Mouse (Mus musculus) ES-CJ7 (cell line): ENCODE measurements at regions not wholly inside any gene's neighbourhood (a gene's known extent, or its start where the extent isn't known, plus 50 kb on each side); places are given as distances from the start of the nearest gene placed in this dataset.

Source experiments
- DNase-seq: peaks from one replicate; pipeline ENCODE4 v3.0.0; 2011; ENCODE audit warnings: low read depth, low spot score

DNA sequence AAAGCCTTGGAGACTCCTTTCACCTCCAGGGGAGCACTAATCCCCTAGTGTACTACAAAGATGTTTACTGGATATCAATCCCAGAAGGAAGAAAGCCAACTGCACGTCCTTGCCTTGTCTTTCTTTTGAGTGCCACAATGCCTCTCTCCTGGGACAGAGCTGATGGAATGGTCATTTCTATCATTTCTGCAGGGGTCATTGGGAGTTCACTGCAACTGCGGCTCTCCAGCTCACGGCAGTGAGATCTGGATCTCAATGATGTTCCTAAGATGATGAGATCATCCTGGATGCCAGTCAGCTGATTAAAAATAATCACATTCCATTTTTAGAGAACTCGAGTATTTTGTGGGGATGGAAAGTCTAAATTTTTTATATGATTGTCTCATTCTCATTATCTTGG lies 341.1 kb downstream of the Lpin1 start:
- no peak for DNase-seq

DNA sequence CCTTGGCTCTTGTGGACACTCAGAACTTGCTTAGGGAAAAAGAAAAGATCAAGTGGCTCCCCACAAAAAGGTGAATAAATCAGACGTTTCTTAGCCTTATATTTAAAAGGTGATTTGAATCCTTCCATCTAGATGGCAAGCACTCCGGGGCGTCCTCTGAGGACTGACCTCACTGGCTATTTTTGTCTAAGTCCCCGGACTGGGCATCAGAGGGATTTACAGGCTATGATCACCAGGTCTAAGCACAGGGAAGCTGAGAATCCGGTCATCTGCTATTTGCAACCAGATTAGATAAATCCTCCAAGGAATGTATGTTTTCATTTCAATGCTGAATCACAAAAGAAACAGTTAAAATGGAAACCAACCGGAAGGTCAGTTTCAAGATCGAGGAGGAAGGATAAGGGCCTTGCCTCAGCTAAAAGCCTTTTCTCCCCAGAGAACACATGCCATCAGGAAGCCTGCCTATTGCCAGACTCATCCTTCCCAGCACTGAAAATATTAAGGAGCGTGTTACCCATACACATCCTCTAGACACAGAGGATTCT lies 342.1 kb downstream of the Lpin1 start:
- DNase-seq, result no peak

- DNase-seq, result no peak
Observed at GRCm38 (mm10) chr12:16261465-16261864, 349.3 kb downstream of the Lpin1 start.

DNA sequence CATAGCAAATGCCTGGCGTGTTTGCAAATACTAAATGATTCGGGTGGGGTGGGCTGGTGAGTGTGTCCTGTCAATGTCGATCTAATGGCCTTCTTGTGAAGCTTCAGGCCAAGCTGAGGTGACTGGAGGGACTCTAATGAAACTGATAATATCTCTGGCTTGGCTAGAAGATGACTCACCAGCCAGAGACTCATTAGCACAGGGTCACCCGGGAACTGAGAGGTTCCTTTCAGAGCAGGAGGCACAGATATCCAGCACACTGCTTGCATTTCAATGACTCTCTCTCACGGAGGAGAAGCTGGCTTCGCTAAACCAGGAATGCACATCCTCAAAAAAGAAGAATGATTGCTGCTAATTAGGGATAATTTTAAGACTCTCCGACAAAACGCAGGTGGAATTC lies 349.8 kb downstream of the Lpin1 start:
- no peak for DNase-seq

- no peak for DNase-seq
Observed at GRCm38 (mm10) chr12:16260501-16260900, 350.3 kb downstream of the Lpin1 start.

GRCm38 (mm10) chr12:16250621-16251020 lies 360.1 kb downstream of the Lpin1 start:
- DNase-seq, result no peak

DNA sequence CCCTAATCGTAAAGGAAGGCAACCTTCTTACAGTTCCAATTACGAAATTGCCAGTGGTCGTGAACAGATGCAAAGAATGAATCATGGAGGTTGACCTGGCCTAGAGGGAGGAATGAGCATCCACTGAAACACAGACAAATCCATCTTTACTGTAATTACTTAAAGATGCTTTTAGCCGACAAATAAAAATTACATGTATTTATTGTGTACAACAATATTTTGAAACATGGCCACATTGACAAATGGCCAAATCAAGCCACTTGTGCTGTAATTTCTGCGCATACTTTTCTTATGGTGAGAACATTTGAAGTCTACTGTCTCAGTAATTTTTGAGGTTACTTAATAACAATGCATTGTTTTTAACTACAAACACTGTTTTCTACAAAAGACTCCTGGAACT lies 360.7 kb downstream of the Lpin1 start:
- DNase-seq, result no peak

DNA sequence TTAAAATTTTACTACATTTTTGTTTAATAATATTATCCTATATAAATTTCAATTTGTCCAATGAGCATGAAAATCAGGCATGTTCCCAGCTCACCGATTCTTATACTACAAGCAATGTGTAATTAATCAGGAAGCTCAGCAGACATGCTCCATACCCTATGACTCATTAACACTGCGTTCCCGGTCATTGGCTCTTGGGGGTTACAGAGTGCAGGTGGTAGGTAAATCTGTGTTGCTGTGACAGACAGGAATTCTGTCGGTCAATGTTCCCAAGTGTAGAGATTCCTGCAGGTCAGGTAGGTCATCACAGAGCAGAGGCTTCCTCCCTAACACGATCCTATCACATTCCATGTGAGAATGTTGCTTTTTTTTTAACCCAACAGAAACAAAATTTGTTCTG lies 371.0 kb downstream of the Lpin1 start:
- DNase-seq, result no peak

GRCm38 (mm10) chr12:16237498-16237897 lies 373.3 kb downstream of the Lpin1 start:
- no peak for DNase-seq

DNA sequence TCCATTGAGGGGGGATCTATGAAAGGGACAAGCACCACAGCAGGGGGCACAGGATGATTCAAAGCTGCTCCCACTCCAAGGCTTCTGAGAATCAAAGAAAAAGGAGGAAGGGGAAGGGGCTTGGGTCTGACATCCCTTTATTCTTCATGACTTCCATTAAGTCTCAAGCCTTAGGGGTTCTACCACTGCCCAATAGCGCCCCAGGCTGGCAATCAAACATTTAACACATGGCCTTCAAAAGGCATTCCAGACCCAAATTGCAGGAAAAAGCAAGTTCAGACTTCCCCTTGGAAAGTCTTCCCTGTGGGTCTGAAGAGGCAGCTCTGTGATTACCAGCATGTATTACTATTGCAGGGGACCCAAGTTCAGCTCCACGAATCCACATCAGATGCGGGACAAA lies 377.2 kb downstream of the Lpin1 start:
- DNase-seq, result no peak

GRCm38 (mm10) chr12:16232828-16233227 lies 377.9 kb downstream of the Lpin1 start:
- DNase-seq, result no peak

DNA sequence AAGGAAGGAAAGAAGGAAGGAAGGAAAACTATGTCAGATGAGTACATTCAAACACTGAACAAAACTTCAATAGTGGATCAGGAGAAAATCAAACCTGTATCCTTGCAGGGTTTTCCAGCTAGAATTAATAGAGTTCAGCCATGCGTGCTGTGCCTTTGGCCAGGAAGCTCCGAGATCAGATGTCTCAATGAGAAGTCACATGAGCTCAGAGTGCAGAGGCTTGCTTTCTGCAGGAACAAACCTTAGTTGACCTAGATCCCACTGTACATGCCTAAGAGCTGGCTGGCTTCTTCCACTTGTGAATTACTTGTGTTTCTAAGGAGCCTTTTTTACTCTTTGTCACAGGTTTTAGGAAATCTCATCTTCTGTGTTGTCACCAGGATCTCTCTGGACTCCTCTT lies 378.7 kb downstream of the Lpin1 start:
- DNase-seq, result no peak

DNA sequence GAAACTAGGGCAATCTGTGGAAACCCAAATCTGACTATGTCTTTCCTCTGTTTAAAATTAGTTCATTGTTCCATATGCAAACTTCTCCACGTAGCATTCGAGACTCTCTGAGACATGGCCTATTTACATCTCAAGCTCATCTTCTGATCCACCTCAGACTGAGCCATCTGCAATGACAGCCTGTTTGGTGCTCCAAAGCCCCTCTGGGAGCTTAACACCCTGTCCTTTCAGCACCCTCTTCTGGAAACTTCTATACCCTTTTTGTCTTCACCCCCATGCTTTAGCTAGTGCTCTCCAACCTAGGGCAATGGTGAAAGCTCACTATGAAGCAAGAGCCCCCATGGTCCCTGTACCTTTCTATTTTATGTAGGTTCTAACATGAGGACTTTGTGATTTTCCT lies 379.7 kb downstream of the Lpin1 start:
- no peak for DNase-seq

DNA sequence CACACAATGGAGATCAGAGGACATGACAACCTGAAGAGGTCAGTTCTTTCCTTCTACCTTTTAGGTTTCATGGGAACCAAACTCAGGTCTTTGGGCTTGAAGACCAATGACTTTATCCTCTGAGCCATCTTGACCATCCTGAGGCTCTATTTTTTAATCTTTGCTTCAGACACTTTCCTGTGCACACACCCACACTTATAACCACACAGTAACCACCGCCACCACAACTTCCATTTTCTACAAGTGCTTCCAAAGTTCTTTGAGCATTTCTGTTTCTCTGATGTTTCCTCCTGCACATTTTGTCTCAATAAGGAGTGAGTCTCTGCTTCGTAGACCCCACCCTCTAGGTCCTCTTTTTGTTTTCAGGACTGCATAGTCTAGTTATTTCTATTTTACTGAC lies 385.3 kb downstream of the Lpin1 start:
- no peak for DNase-seq

DNA sequence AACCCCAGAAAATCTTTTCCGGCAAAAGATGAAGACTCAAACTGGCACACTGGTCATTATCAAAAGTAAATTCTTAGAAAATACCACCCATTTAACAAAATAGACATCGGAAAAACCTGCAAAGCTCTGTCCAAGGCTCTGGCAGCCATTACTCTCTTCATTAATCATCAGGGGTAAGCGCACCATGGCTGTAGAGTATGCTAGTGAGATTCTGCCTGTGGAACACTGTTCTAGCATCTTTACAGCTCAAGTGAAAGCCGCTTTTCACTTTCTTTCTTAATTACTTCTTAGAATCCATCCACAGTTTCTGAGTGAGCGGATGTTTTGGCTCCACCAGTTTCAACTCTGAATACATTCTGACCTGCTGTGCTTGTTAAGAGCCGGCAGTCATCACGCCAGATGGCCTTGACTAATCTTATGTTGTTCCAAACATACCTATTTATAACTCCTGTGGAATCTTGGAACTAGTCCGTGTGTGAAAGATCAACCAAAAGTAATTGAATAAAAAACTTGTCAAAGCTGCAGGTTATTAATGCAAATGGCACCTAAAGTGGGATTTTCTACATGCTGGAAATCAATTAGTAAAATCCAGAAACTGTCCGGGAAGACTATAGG lies 387.8 kb downstream of the Lpin1 start:
- DNase-seq, result no peak

DNA sequence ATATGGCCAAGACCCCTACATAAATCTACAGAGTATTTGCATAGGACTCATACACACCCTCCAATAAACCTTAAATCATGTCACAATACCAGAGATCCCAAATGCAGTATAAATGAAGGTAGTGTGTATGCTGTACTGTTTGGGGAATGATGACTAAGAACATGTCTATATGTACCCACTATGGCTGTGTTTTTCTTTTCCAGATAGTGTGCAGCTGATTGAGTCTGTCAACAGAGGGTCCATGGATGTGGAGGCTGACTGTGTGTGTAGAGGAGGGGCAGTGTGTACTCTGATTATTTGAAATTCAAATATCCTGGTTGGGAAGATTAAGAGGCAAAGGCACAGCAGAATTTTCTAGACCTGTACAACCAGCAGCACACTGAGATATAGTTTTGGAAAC lies 388.6 kb downstream of the Lpin1 start:
- no peak for DNase-seq

DNA sequence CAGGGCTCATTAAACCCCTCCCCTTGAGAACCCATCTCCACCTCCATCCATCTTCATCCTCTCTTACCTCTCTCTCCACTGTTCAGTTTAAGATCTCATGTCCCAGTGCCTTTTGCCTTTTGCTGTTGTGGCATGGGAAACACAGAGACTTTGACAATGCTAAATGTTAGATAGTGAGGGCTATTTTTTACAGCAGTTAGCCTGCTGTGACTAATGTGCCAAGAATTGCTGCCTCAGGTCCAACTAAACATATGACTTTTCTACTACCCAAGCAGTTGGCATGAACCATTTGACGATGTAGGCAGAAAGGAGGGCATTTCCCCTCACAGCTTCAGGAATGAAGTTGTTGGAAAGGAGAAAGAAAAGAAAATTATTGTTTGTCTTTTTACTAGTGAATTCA lies 389.6 kb downstream of the Lpin1 start:
- DNase-seq, result no peak

DNA sequence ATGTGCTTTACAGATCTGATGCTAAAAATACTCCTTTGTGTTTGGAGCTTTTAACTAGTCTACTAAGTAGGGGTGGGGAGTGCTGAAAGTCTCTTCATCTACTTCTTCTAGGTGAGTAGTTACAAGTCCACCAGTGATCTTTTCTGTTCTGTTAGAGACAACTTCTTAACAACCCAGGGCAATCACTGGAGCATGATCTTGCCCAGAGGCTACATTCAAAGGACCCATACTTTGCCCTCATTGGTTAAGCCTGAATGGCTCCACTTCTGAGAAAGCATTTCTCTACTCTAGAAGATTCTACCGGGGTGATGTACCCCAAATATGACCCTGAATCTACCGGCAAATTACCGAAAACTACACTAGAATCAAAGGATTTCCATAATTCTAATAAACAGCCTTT lies 390.2 kb downstream of the Lpin1 start:
- no peak for DNase-seq

GRCm38 (mm10) chr12:16218906-16219305 lies 391.9 kb downstream of the Lpin1 start:
- DNase-seq, result no peak

DNA sequence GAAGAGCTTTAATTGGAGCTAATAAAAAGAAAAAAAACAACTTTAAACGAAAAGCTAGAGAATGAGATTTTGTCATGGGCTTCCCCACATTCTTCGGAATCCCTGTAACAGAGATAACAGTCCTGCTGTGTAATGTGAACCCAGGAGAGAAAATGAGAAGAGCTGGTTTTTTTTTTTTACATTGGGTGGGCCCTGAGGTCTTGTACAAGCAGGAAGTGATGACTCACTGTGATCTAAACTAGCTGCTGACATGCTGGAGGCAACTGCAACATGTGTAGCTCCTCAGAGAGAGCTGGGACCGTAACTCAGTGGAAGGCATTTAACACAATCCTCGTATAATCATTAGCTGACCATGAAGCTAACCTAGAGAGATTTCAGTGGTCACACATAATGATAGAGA lies 393.8 kb upstream of the Trib2 start:
- no peak for DNase-seq

DNA sequence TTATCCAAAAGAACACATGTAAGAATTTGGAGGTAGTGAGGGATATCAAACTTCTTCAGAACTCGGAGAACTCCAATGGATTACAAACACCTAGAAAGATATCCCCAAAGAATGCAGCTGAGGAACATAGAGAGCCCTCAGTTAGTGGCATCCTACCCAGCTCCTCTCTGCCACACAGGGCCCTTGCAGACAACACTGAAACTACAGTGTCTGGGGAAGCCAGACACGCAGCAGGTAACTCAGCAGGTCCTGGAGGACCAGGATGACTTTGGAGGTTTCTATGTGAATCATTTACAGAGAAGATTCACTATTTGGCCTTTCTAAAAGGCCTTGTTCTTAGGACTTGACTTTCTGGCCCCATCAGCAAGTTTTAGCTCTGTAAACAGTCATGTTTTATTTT lies 393.4 kb upstream of the Trib2 start:
- DNase-seq, result no peak

GRCm38 (mm10) chr12:16204941-16205340 lies 388.2 kb upstream of the Trib2 start:
- no peak for DNase-seq

DNA sequence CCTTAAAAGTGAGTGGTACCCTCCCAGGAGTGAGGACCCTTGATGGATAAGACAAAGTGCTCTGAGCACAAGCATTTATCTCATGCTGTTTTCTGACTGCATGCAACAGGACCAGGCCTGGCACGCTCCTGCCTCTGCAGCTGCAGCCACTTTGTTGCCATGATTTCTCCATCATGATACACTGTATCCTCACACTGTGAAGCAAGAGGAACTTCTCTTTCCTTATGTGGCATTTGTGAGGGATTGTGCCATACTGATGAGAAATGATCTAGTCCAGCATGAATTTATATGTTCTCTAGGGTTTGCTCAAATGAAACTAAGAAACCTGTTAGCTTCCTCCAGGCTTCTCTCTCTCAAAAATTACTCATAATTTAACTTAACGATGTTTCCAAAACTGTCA lies 380.2 kb upstream of the Trib2 start:
- no peak for DNase-seq

DNA sequence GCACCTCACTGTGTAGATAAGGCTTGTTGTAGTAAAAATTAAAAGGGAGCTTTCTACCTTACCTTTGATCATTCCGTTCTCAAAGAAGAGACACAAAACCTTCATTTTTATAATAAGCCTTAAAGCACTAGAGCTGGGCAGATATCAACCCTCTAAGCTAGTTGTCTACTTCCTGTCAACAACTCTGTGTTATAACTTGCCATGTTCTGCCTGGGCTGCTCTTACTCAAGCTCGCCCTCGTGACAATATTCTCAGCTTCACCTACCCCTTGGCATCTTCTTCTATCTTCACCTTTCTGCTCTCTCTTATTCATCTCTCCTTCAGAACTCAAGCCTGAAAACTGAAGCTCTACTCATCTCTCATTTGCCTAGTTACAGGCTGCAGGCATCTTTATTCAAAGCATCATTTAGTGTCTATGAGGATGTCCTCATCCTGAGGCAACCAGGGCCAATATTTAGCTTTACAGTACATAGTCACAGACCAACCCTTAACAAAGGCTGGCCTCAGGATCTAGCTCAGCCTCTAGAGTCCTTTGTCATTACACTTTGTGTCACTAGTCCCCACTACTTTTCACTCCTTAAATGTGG lies 375.2 kb upstream of the Trib2 start:
- no peak for DNase-seq
